Mouse (Mus musculus) stomach, postnatal 0 days (tissue): ENCODE results near the gene Gsto2. TPM values are rescaled to one million over a fixed set of nuclear protein-coding genes. Genes with fewer than 3 reads are reported as not detected.

Source experiments
- ATAC-seq: fragments of 200-750 bp; cut with Nextera tagmentation; 2 replicates; pipeline ENCODE4 v1.8.0; 2017; ENCODE audit not compliant: low FRiP score, low TSS enrichment
- DNase-seq: peaks from one replicate; pipeline ENCODE4 v3.0.0-alpha.2; 2016; ENCODE audit warnings: low spot score
- H3K27ac ChIP-seq: fragments of 300-500 bp; sonication (generic); replicated peaks from 2 replicates; pipeline ENCODE4 v1.5.1; 2014; ENCODE audit warnings: mild to moderate bottlenecking, control low read depth
- H3K27me3 ChIP-seq: fragments of 300-500 bp; sonication (generic); 2 replicates; pipeline ENCODE4 v1.6.1; 2014; ENCODE audit warnings: low read length; ENCODE audit not compliant: control insufficient read depth, insufficient read depth
- H3K36me3 ChIP-seq: fragments of 300-500 bp; sonication (generic); 2 replicates; pipeline ENCODE4 v1.6.1; 2014; ENCODE audit warnings: low read length, mixed read lengths; ENCODE audit not compliant: control insufficient read depth, insufficient read depth
- H3K4me1 ChIP-seq: fragments of 300-500 bp; sonication (generic); replicated peaks from 2 replicates; pipeline ENCODE4 v1.6.1; 2014; ENCODE audit warnings: antibody characterized with exemption; ENCODE audit not compliant: control insufficient read depth, insufficient read depth
- H3K4me2 ChIP-seq: fragments of 300-500 bp; sonication (generic); replicated peaks from 2 replicates; pipeline ENCODE4 v1.6.1; 2014; ENCODE audit warnings: low read depth, mild to moderate bottlenecking, control low read depth, moderate library complexity
- H3K4me3 ChIP-seq: fragments of 300-500 bp; sonication (generic); 2 replicates; pipeline ENCODE4 v1.5.1; 2014; ENCODE audit warnings: low read depth, low read length, control low read depth
- H3K9ac ChIP-seq: fragments of 300-500 bp; sonication (generic); 2 replicates; pipeline ENCODE4 v1.6.1; 2014; ENCODE audit warnings: mild to moderate bottlenecking, low read length, control low read depth, mixed read lengths
- H3K9me3 ChIP-seq: fragments of 300-500 bp; sonication (generic); 2 replicates; pipeline ENCODE4 v1.6.1; 2016; ENCODE audit warnings: low read length; ENCODE audit not compliant: control insufficient read depth
- CTCF ChIP-seq: IDR thresholded peaks from 2 replicates; pipeline ENCODE4 v1.5.1; 2016; ENCODE audit warnings: antibody characterized with exemption, low read depth, mild to moderate bottlenecking, moderate library complexity
- EP300 ChIP-seq: optimal IDR thresholded peaks from 2 replicates; pipeline ENCODE3; 2016; ENCODE audit warnings: antibody characterized with exemption
- WGBS: fragments of 180-500 bp; shearing (Covaris S2); extraction: QIAGEN DNeasy Blood & Tissue Kit; methylation state at CpG from one replicate; pipeline ENCODE4 v1.1.7; 2014; 5-methylcytosine and 5-hydroxymethylcytosine counted together
- polyA plus RNA-seq: library from polyadenylated mRNA; unstranded; fragments of >200 nt; fragmentation: Nextera tagmentation; extraction: Ambion mirVana; gene quantifications from 2 replicates; pipeline ENCODE4 v1.2.1, GENCODE M21; 2015

Gsto2 gene
- polyA plus RNA-seq, 1 experiment from 2014 or later, result 3.5 TPM

DNA sequence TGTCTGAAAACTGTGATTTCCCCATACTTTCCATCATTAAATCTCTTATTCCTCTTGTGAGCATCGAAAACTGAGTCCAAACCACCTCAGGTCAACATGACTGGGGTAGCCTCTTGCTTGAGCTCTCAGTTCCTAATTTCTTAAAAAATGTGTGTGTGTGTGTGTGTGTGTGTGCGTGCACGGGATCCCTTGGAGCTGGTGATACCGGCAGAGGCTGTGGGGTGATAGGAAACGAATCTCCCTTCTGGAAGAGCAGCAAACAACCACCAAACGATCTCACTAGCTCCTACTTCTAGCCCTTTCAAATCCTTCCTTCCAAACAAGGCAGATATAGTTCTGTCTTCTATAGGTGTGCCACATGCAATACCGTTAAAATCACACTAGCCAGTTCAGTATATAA is 613 bp upstream of the Gsto2 start:
- no peaks in the 10 kb centered on the region for H3K4me1 ChIP-seq
- no peaks in the 10 kb centered on the region for H3K27me3 ChIP-seq
- 73% methylated on average over 7 of the region's 7 CpGs for WGBS
- H3K4me3 ChIP-seq, result no peak overlapping the region
- no peaks in the 10 kb centered on the region for H3K9me3 ChIP-seq
- ATAC-seq, result no peak
- H3K36me3 ChIP-seq, result peaks cover 8% of the 10 kb centered on the region
- H3K27ac ChIP-seq, result no peak overlapping the region
- no peak overlapping the region for H3K9ac ChIP-seq
- DNase-seq, result peak; percentile 13
- TF ChIP-seq CTCF, result no peak
- no peak for TF ChIP-seq EP300
- peak overlapping the region; percentile 78; the same call in 1 of the 2 replicates for H3K4me2 ChIP-seq

DNA sequence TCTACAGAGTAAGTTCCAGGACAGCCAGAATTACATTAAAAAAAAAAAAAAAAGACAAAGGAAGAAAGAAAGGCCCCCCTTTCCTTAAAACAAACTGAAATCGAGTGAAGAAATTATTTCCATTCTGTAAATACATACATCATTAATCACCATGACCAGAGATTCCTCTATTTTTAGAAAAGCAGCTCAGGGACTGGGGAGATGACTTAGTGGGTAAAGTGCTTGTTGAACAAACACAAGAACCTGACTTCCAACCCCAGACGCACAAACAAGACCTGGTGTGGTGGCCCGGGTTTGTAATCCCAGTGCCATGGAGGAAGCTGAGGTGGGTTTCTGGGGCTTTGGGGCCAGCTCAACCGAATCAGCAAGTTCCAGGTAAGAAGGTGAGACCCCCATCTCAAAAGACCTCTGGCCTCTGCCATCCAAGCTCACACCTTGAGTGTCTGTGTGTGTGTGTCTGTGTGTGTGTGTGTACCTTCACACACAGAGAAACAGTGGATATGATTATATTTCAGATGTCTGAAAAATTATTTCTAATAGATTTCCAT is 2.4 kb downstream of the Gsto2 start:
- no peaks in the 10 kb centered on the region for H3K4me1 ChIP-seq
- ATAC-seq (no peak), DNase-seq (peak; percentile 20)
- no peak overlapping the region for H3K9ac ChIP-seq
- 0 out of 2 replicates have a peak, but pooled peaks cover 4% of the 10 kb centered on the region for H3K36me3 ChIP-seq
- no peaks in the 10 kb centered on the region for H3K27me3 ChIP-seq
- no peak overlapping the region for H3K4me3 ChIP-seq
- WGBS, result 46% methylated on average over 4 of the region's 4 CpGs
- H3K27ac ChIP-seq, result no peak overlapping the region
- no peak overlapping the region for H3K4me2 ChIP-seq
- TF ChIP-seq EP300 (no peak), CTCF (no peak)
- no peaks in the 10 kb centered on the region for H3K9me3 ChIP-seq

DNA sequence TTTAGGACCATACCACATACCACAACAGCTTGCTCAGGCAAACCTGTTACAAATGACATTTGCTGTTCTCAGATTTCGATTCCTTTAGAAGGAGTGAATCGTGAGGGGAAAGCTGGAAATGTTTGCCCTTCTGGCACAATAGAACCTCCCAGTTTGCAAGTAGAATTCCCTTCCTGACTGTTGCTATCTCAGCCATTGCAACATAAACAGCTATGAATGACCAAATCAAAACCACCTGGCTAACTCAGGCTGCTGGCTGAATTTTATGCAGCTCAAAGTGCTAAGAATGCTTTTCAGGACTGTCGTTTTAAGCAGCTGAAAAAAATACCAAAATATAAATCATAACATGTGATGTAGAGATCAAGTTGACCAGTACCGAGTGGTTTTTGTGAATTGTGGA is 3.6 kb downstream of the Gsto2 start:
- Histone ChIP-seq H3K27me3 (no peaks in the 10 kb centered on the region), H3K36me3 (0 out of 2 replicates have a peak, but pooled peaks cover 4% of the 10 kb centered on the region), H3K4me2 (no peak overlapping the region), H3K9ac (no peak overlapping the region), H3K27ac (peak overlapping the region; percentile 45; the same call in 1 of the 2 replicates), H3K4me1 (no peaks in the 10 kb centered on the region), H3K9me3 (no peaks in the 10 kb centered on the region), H3K4me3 (no peak overlapping the region)
- WGBS, result 30% methylated on average over 4 of the region's 4 CpGs
- no peak for DNase-seq
- TF ChIP-seq EP300, result no peak
- peak; percentile 1; the same call in 1 of the 2 replicates for TF ChIP-seq CTCF
- no peak for ATAC-seq

DNA sequence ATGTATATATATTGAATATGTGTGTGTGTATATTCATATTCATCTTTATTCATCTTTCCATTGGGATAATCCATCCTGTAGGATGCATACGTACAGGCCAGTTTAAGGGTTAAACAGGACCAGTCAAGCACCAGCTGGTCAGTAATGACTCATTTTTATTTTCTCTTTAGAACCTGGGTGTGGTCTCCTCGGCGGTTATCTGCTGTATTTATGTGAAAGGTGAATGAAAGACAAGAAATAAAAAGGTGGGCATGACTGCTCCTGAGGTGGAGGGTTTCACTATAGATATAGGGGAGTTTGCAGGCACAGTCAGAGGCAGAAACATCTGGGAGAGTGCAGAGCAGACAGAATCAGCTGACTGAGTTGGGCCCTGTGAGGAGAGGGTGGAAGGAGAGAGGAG is 4.2 kb downstream of the Gsto2 start:
- Histone ChIP-seq H3K4me2 (peak overlapping the region; percentile 5; the same call in 1 of the 2 replicates), H3K9me3 (no peaks in the 10 kb centered on the region), H3K36me3 (no peaks in the 10 kb centered on the region), H3K4me1 (no peaks in the 10 kb centered on the region), H3K27ac (peak overlapping the region; percentile 73), H3K9ac (peak overlapping the region; percentile 31; the same call in 1 of the 2 replicates), H3K4me3 (no peak overlapping the region), H3K27me3 (no peaks in the 10 kb centered on the region)
- ATAC-seq (peak; percentile 31), DNase-seq (no peak)
- TF ChIP-seq CTCF (no peak), EP300 (no peak)
- 19% methylated on average over 3 of the region's 3 CpGs for WGBS

DNA sequence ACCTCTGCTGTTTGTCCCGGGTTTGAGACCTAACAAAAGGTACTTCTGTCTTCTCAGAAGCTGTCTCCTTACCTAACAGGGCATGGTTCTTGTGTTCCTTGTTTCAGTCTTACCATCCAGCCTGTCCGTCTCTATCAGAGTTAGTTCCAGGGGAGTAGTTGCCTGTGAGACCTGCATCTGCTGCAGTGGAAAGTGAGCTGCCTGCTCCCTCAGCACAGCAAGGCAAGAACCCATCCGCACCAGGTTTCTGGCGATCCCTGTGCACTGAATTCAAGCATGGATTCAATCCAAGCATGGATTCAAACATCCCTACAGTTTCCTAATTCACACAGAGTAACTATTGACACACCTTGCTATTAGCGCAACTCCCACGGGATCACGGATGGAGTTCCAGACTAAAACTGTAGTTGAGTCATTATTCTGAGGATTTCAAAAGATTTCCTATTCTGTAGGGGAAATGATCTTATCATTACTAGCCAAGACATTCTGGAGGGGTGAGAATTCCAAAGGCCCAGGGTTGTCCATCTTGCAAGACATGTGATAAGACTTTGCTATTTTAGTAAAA is 4.8 kb downstream of the Gsto2 start:
- no peak for ATAC-seq
- TF ChIP-seq CTCF (no peak), EP300 (no peak)
- Histone ChIP-seq H3K27ac (peak overlapping the region; percentile 73), H3K9ac (no peak overlapping the region), H3K4me2 (peak overlapping the region; percentile 14; the same call in 1 of the 2 replicates), H3K27me3 (no peaks in the 10 kb centered on the region), H3K4me1 (no peaks in the 10 kb centered on the region), H3K36me3 (no peaks in the 10 kb centered on the region), H3K9me3 (no peaks in the 10 kb centered on the region), H3K4me3 (no peak overlapping the region)
- peak; percentile 33 for DNase-seq
- WGBS, result 51% methylated on average over 7 of the region's 7 CpGs

DNA sequence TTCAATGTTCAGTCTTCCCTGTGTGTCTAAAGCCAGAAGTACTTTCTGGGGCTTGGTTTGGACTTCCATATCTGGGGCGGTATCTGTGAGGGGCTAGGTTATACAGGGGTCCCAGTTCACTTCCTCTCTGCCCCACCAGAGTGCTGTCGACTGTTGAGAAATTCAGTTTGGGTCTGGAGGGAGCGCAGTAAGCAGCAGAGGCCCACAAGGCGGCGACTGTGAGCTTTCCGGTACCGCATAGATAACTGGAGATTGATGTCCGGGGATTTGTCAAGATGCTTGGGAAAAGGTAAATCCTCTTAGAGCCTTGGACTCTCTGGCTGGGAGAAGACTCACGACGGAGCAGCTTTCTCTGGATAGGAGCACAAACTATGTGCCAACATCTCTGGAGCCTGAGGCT is 6.2 kb downstream of the Gsto2 start:
- TF ChIP-seq EP300, result no peak
- TF ChIP-seq CTCF, result peak; percentile 65
- no peaks in the 10 kb centered on the region for H3K27me3 ChIP-seq
- no peak overlapping the region for H3K4me3 ChIP-seq
- no peaks in the 10 kb centered on the region for H3K9me3 ChIP-seq
- DNase-seq (no peak), ATAC-seq (no peak)
- H3K36me3 ChIP-seq, result no peaks in the 10 kb centered on the region
- H3K9ac ChIP-seq, result no peak overlapping the region
- no peak overlapping the region for H3K27ac ChIP-seq
- no peak overlapping the region for H3K4me2 ChIP-seq
- WGBS, result 40% methylated on average over 10 of the region's 10 CpGs
- H3K4me1 ChIP-seq, result no peaks in the 10 kb centered on the region
